Mouse (Mus musculus): ENCODE data around the gene Espl1. TPM values are rescaled to one million over a fixed set of nuclear protein-coding genes. Genes with fewer than 3 reads are reported as not detected.
"Not testable (repeated sequence)": the region's sequence is repeated elsewhere in the genome, so short reads cannot be mapped to it uniquely, and the experiment has no call there.

Gene Espl1
- polyA plus RNA-seq, 1 experiment = not detected

DNA sequence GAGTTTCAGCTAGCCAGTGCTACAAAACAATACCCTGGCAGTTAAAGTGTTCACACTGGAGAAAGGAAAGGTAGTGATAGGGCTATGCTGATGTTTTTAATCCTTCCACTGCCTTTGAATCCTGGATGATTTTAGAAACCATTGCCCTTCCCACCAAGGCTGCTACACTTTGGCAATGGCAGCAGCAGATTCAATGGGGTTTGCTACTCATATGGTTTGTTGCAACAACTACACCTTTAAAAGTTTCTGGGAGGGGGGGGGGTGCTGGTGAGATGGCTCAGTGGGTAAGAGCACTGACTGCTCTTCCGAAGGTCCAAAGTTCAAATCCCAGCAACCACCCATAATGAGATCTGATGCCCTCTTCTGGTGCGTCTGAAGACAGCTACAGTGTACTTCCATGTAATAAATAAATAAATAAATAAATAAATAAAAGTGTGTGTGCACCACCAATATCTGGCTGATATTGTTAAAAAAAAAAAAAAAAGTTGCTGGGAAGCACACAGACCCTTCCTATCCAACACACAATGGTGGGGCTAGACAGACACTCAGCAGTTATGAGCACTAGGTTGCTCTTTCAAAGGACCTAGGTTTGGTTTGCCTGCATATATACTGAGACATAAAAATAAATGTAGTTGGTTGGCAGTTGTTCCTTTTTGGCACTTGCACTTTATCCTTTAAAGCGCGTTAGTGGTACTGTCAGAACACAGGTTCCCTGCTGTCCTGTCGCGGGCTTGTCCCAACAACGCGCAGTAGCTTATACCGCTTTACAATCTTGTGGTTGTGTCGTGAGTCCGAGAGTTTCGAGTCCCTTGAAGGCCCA lies 28.8 kb downstream of the Espl1 start:
- 71% methylated on average over 12 of the region's 12 CpGs for WGBS
- H3K4me1 ChIP-seq (ENCODE audit: control insufficient read depth, insufficient read depth, low read length) = peaks cover 4% of the 10 kb centered on the region
- no peak overlapping the region for H3K4me3 ChIP-seq (ENCODE audit: insufficient read depth, low read depth, low read length)
- no peak overlapping the region for H3K27ac ChIP-seq (ENCODE audit: insufficient read depth, low read depth, low read length)
- no peak for TF ChIP-seq POLR2A (IDR thresholded peaks at IDR 0.05; ENCODE audit: insufficient read depth, low read depth, low read length)
- TF ChIP-seq CTCF (IDR thresholded peaks at IDR 0.05; ENCODE audit: insufficient read depth, low read depth, low read length) = no peak

GRCm38 (mm10) chr15:102326022-102326576 lies 30.0 kb downstream of the Espl1 start, which contains the start of gene Pfdn5:
Pfdn5 (plus strand) TSS chr15:102326116.
- H3K4me1 ChIP-seq (ENCODE audit: control insufficient read depth, insufficient read depth, low read length) = peaks cover 5% of the 10 kb centered on the region
- peak within 1 kb of the TSS; percentile 86 for H3K4me3 ChIP-seq (ENCODE audit: insufficient read depth, low read depth, low read length)
- H3K27ac ChIP-seq (ENCODE audit: insufficient read depth, low read depth, low read length) = peak within 1 kb of the TSS; percentile 63
- TF ChIP-seq CTCF (IDR thresholded peaks at IDR 0.05; ENCODE audit: insufficient read depth, low read depth, low read length) (no peak), POLR2A (IDR thresholded peaks at IDR 0.05; ENCODE audit: insufficient read depth, low read depth, low read length) (no peak)
- under 1% methylated on average over 40 of the region's 40 CpGs for WGBS

DNA sequence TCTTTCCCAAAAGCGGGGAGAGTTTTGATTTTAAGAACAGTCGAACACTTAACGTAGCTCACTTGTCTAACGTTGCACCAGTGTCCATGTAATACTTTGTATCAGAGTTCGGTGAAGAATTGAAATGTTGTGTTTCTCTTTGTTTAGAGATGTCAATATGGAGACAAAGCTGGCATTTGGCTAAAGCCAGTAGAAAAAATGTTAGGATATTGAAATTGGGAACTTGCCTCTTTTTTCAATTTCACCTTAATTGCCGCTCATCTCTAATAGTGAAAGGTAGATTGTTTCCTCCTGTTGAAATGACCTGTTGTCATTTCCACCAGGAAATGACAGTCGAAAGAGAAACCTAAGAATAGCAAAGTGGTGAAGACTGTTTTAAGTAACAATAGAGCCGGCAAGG lies 30.8 kb downstream of the Espl1 start:
- TF ChIP-seq POLR2A (IDR thresholded peaks at IDR 0.05; ENCODE audit: insufficient read depth, low read depth, low read length) (no peak), CTCF (IDR thresholded peaks at IDR 0.05; ENCODE audit: insufficient read depth, low read depth, low read length) (no peak)
- peak overlapping the region; percentile 86 for H3K4me3 ChIP-seq (ENCODE audit: insufficient read depth, low read depth, low read length)
- H3K27ac ChIP-seq (ENCODE audit: insufficient read depth, low read depth, low read length) = no peak overlapping the region
- peaks cover 8% of the 10 kb centered on the region for H3K4me1 ChIP-seq (ENCODE audit: control insufficient read depth, insufficient read depth, low read length)
- WGBS = 54% methylated on average over 8 of the region's 8 CpGs

- no peak within 1 kb of the TSS for H3K27ac ChIP-seq (ENCODE audit: insufficient read depth, low read depth, low read length)
- TF ChIP-seq CTCF (IDR thresholded peaks at IDR 0.05; ENCODE audit: insufficient read depth, low read depth, low read length) (no peak), POLR2A (IDR thresholded peaks at IDR 0.05; ENCODE audit: insufficient read depth, low read depth, low read length) (peak; percentile 56; the same call in 1 of the 2 replicates)
- H3K4me3 ChIP-seq (ENCODE audit: insufficient read depth, low read depth, low read length) = peak within 1 kb of the TSS; percentile 56
- H3K4me1 ChIP-seq (ENCODE audit: control insufficient read depth, insufficient read depth, low read length) = peaks cover 11% of the 10 kb centered on the region
- under 1% methylated on average over 30 of the region's 30 CpGs for WGBS
Measured at GRCm38 (mm10) chr15:102331610-102332015, 35.5 kb downstream of the Espl1 start, which contains the start of gene Myg1. Myg1 (plus strand) TSS chr15:102331709.

DNA sequence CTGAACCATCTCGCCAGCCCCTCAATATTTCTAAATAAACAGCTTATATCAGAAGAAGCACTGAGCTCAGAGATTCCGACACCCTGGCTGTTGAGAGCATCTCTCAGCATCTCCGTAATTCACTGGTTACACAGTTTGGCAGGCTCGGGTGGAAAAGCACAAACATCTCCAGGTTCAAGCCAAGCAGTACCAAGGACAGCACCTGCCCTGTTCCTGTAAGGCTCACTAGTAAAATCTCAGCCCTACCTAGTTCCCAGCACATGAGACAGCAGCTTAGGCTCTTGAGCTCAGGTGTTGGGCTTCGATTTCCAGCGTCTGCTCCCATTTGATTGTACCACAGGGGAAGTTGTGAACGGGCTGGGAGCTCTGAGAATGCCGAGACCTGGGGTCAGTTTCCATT lies 39.2 kb downstream of the Espl1 start:
- no peak overlapping the region for H3K4me3 ChIP-seq (ENCODE audit: insufficient read depth, low read depth, low read length)
- 89% methylated on average over 8 of the region's 8 CpGs for WGBS
- TF ChIP-seq CTCF (IDR thresholded peaks at IDR 0.05; ENCODE audit: insufficient read depth, low read depth, low read length) (no peak), POLR2A (IDR thresholded peaks at IDR 0.05; ENCODE audit: insufficient read depth, low read depth, low read length) (no peak)
- no peak overlapping the region for H3K27ac ChIP-seq (ENCODE audit: insufficient read depth, low read depth, low read length)
- H3K4me1 ChIP-seq (ENCODE audit: control insufficient read depth, insufficient read depth, low read length) = peaks cover 9% of the 10 kb centered on the region

DNA sequence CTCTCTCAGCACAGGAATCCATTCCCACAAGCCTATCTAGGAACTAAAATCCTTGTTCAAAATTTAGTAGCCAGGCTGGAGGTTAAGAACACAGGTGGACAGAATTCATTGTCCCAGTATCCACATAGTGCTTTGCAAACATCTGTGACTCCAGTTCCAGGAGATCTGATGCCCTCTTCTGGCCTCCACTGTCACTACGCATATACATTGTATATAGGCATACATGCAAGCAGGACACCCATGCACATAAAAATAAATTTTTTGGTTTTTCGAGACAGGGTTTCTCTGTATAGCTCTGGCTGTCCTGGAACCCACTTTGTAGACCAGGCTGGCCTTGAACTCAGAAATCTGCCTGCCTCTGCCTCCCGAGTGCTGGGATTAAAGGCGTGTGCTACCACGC lies 39.9 kb downstream of the Espl1 start:
- not testable (repeated sequence) for H3K4me1 ChIP-seq (ENCODE audit: control insufficient read depth, insufficient read depth, low read length); H3K4me3 ChIP-seq (ENCODE audit: insufficient read depth, low read depth, low read length); H3K27ac ChIP-seq (ENCODE audit: insufficient read depth, low read depth, low read length)
- 92% methylated on average over 5 of the region's 5 CpGs for WGBS

DNA sequence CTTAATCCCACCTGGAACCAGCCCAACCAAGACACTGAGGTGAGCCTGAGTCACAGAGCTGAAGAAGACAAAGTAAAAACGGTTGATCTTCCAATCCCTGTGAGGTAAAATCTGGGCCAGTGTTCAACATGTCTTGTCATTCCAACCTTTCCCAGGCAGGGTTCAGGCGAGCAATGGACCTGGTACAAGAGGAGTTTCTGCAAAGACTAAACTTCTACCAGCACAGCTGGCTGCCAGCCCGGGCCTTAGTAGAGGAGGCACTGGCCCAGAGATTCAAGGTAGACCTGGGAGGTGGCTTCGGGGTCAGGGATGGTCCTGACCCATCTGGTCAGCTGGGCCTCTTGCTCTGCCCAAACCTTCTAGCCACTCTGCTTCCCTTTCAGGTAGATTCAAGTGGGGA lies 40.9 kb downstream of the Espl1 start:
- WGBS = 88% methylated on average over 4 of the region's 4 CpGs
- Histone ChIP-seq H3K4me1 (ENCODE audit: control insufficient read depth, insufficient read depth, low read length) (peaks cover 4% of the 10 kb centered on the region), H3K4me3 (ENCODE audit: insufficient read depth, low read depth, low read length) (no peak overlapping the region), H3K27ac (ENCODE audit: insufficient read depth, low read depth, low read length) (no peak overlapping the region)
- TF ChIP-seq CTCF (IDR thresholded peaks at IDR 0.05; ENCODE audit: insufficient read depth, low read depth, low read length) (no peak), POLR2A (IDR thresholded peaks at IDR 0.05; ENCODE audit: insufficient read depth, low read depth, low read length) (no peak)

GRCm38 (mm10) chr15:102339612-102340011 lies 43.5 kb downstream of the Espl1 start:
- TF ChIP-seq POLR2A (IDR thresholded peaks at IDR 0.05; ENCODE audit: insufficient read depth, low read depth, low read length) (no peak), CTCF (IDR thresholded peaks at IDR 0.05; ENCODE audit: insufficient read depth, low read depth, low read length) (no peak)
- 72% methylated on average over 5 of the region's 5 CpGs for WGBS
- Histone ChIP-seq H3K4me3 (ENCODE audit: insufficient read depth, low read depth, low read length) (no peak overlapping the region), H3K27ac (ENCODE audit: insufficient read depth, low read depth, low read length) (no peak overlapping the region), H3K4me1 (ENCODE audit: control insufficient read depth, insufficient read depth, low read length) (no peaks in the 10 kb centered on the region)

- 17% methylated on average over 1 of the region's 1 CpGs for WGBS
- Histone ChIP-seq H3K27ac (ENCODE audit: insufficient read depth, low read depth, low read length) (no peak overlapping the region), H3K4me1 (ENCODE audit: control insufficient read depth, insufficient read depth, low read length) (no peaks in the 10 kb centered on the region), H3K4me3 (ENCODE audit: insufficient read depth, low read depth, low read length) (no peak overlapping the region)
- no peak for TF ChIP-seq CTCF (IDR thresholded peaks at IDR 0.05; ENCODE audit: insufficient read depth, low read depth, low read length)
- TF ChIP-seq POLR2A (IDR thresholded peaks at IDR 0.05; ENCODE audit: insufficient read depth, low read depth, low read length) = no peak
Measured at GRCm38 (mm10) chr15:102341580-102341979, 45.5 kb downstream of the Espl1 start.
